Mouse (Mus musculus) hindbrain, embryonic 16.5 days (tissue): ENCODE measurements around the gene Gpr142. TPM values are rescaled to one million over a fixed set of nuclear protein-coding genes. Genes with fewer than 3 reads are reported as not detected.

ENCODE experiments used
- ATAC-seq: fragments of 200-750 bp; cut with Nextera tagmentation; 2 replicates; pipeline ENCODE4 v1.8.0; 2017; ENCODE audit warnings: moderate TSS enrichment, moderate library complexity
- H3K27ac ChIP-seq: fragments of 300-500 bp; sonication (generic); 2 replicates; pipeline ENCODE4 v1.5.1; 2014; ENCODE audit warnings: low read depth, mild to moderate bottlenecking, control low read depth, low read length, moderate library complexity
- H3K27me3 ChIP-seq: fragments of 300-500 bp; sonication (generic); replicated peaks from 2 replicates; pipeline ENCODE4 v1.6.1; 2014; ENCODE audit warnings: low read length; ENCODE audit not compliant: control insufficient read depth, insufficient read depth
- H3K36me3 ChIP-seq: fragments of 300-500 bp; sonication (generic); 2 replicates; pipeline ENCODE4 v1.6.1; 2014; ENCODE audit warnings: mild to moderate bottlenecking, low read length, moderate library complexity, mixed read lengths; ENCODE audit not compliant: control insufficient read depth, insufficient read depth
- H3K4me1 ChIP-seq: fragments of 300-500 bp; sonication (generic); 2 replicates; pipeline ENCODE4 v1.6.1; 2014; ENCODE audit warnings: low read depth, low read length; ENCODE audit not compliant: control insufficient read depth, insufficient read depth
- H3K4me2 ChIP-seq: fragments of 300-500 bp; sonication (generic); 2 replicates; pipeline ENCODE4 v1.6.1; 2014; ENCODE audit warnings: mild to moderate bottlenecking, low read length, control low read depth, moderate library complexity
- H3K4me3 ChIP-seq: fragments of 300-500 bp; sonication (generic); 2 replicates; pipeline ENCODE4 v1.5.1; 2014; ENCODE audit warnings: mild to moderate bottlenecking, low read length, control low read depth, moderate library complexity
- H3K9ac ChIP-seq: fragments of 300-500 bp; sonication (generic); 2 replicates; pipeline ENCODE4 v1.6.1; 2014; ENCODE audit warnings: low read depth, mild to moderate bottlenecking, control low read depth, low read length, moderate library complexity
- H3K9me3 ChIP-seq: fragments of 300-500 bp; sonication (generic); 2 replicates; pipeline ENCODE4 v1.6.1; 2014; ENCODE audit warnings: mild to moderate bottlenecking, low read length, moderate library complexity; ENCODE audit not compliant: control insufficient read depth
- WGBS: fragments of 180-500 bp; shearing (Covaris S2); extraction: QIAGEN DNeasy Blood & Tissue Kit; methylation state at CpG from one replicate; pipeline ENCODE4 v1.1.7; 2014; 5-methylcytosine and 5-hydroxymethylcytosine counted together
- polyA plus RNA-seq: library from polyadenylated mRNA; unstranded; fragments of >200 nt; fragmentation: Nextera tagmentation; extraction: Ambion mirVana; gene quantifications from 2 replicates; pipeline ENCODE4 v1.2.1, GENCODE M21; 2015

The Gpr142 gene
- polyA plus RNA-seq, 1 experiment from 2014 or later = not detected

DNA sequence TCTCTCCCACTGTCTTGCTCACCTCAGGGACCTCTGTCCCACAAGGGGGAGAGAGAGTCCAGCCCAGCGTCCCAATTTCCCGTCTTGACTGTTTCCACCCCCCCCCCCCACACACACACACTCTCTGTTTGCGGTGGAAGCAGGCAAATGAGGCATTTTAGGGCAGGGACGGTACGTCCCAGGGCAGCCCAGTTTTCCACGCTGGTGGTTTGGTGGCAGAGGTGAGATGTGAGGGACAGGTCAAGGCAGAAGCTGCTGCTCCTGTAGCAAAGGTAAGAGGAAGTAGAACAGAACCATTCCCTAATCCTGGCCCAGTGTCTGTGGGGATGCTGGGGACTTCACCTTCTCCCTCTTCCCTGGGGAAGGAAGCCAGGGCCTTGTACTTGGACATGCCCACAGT, 55.9 kb downstream of the Gpr142 start:
- Histone ChIP-seq H3K4me3 (no peak overlapping the region), H3K9ac (no peak overlapping the region), H3K4me2 (no peak overlapping the region), H3K27ac (no peak overlapping the region), H3K27me3 (peaks cover 24% of the 10 kb centered on the region), H3K9me3 (no peaks in the 10 kb centered on the region), H3K4me1 (peaks cover 16% of the 10 kb centered on the region), H3K36me3 (no peaks in the 10 kb centered on the region)
- no peak for ATAC-seq
- WGBS = 83% methylated on average over 6 of the region's 6 CpGs

DNA sequence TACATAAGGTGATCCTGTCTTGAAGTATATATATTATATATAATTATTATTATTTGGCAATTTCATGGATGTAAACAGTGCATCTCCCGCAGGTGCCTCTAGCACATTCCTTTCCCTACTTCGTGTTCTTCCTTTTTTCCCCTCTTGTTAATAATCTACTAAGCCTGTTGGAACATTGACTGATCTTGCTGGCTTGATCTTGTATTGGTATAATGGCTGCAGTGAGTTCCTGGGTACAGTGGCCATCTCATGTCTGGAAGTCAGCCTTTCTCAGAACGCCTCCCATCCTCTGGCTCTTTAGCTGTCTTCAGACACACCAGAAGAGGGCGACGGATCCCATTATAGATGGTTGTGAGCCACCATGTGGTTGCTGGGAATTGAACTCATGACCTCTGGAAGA, 57.4 kb downstream of the Gpr142 start:
- WGBS = 88% methylated on average over 5 of the region's 5 CpGs
- Histone ChIP-seq H3K9me3 (no peaks in the 10 kb centered on the region), H3K9ac (no peak overlapping the region), H3K27ac (no peak overlapping the region), H3K27me3 (peaks cover 11% of the 10 kb centered on the region), H3K4me2 (no peak overlapping the region), H3K36me3 (no peaks in the 10 kb centered on the region), H3K4me3 (no peak overlapping the region), H3K4me1 (peaks cover 6% of the 10 kb centered on the region)
- no peak for ATAC-seq

Other genes with a start within 250 kb of the Gpr142 start
- 578 and 579 TPM in 2 replicates for gene Rpl38, start 130.4 kb upstream of the Gpr142 start, polyA plus RNA-seq
- gene Ttyh2, start 123.5 kb upstream of the Gpr142 start, polyA plus RNA-seq = 31.6 and 40.7 TPM in 2 replicates
- 2.5 and 3.0 TPM in 2 replicates for gene Dnaic2, start 71.5 kb upstream of the Gpr142 start, polyA plus RNA-seq
- 0.55 and 0.69 TPM in 2 replicates for gene Kif19a, start 33.5 kb upstream of the Gpr142 start, polyA plus RNA-seq
- 22.4 and 24.2 TPM in 2 replicates for gene Btbd17, start 3.0 kb upstream of the Gpr142 start, polyA plus RNA-seq
- gene Gprc5c, start 52.2 kb downstream of the Gpr142 start, polyA plus RNA-seq = 9.7 and 12.9 TPM in 2 replicates
- 0.97 and 1.6 TPM in 2 replicates for gene Cd300a, start 91.1 kb downstream of the Gpr142 start, polyA plus RNA-seq
- gene Cd300lb, start 135.5 kb downstream of the Gpr142 start, polyA plus RNA-seq = not detected in 2 replicates
- gene Cd300c, start 170.2 kb downstream of the Gpr142 start, polyA plus RNA-seq = not detected in 2 replicates
- 0.20 TPM in 1 of 2 replicates, not detected in the other for gene Cd300ld, start 191.0 kb downstream of the Gpr142 start, polyA plus RNA-seq
- gene Cd300c2, start 203.0 kb downstream of the Gpr142 start, polyA plus RNA-seq = 1.4 TPM in 2 replicates
- gene Cd300ld2, start 217.3 kb downstream of the Gpr142 start, polyA plus RNA-seq = not detected in 2 replicates
- not detected in 2 replicates for gene Cd300ld4, start 228.1 kb downstream of the Gpr142 start, polyA plus RNA-seq
- gene Cd300ld5, start 238.8 kb downstream of the Gpr142 start, polyA plus RNA-seq = not detected in 2 replicates
- gene Cd300ld3, start 249.5 kb downstream of the Gpr142 start, polyA plus RNA-seq = not detected in 2 replicates